In genomic region chr3:96277800-96278624, GRCm38 (mm10) we compare ENCODE assay signal across 9 mouse cellular contexts. TPM values are rescaled to one million over a fixed set of nuclear protein-coding genes. Genes with fewer than 3 reads are reported as not detected.
DNase-seq lines count a peak whose midpoint lies in the region; ATAC-seq and TF ChIP-seq lines count a peak whose summit lies in the region.
"Had no signal": no experiment of that assay in that cellular context is flagged by ENCODE, and none has a peak within 500 bp of the region (broad histone marks: within the 10 kb centered on the region; RNA-seq: fewer than 3 reads in every experiment).

No protein-coding gene starts in this region.

- TF ChIP-seq CTCF in kidney, postnatal 0 days (IDR thresholded peaks at IDR 0.05; ENCODE audit: low read depth): peak; percentile 79

- no peaks in the 10 kb centered on the region for H3K36me3 ChIP-seq in heart, embryonic 13.5 days
- H3K36me3 ChIP-seq in kidney, postnatal 0 days (ENCODE audit: insufficient read depth, low read length): no peaks in the 10 kb centered on the region
- no peaks in the 10 kb centered on the region for H3K36me3 ChIP-seq in liver, embryonic 11.5 days (ENCODE audit: control insufficient read depth, insufficient read depth, low read length)
- no peaks in the 10 kb centered on the region for H3K36me3 ChIP-seq in myocyte (ENCODE audit: control insufficient read depth, insufficient read depth)
- H3K36me3 ChIP-seq in splenic B cell, adult 2 months (ENCODE audit: control insufficient read depth, insufficient read depth, low read length, poor library complexity, severe bottlenecking): no peaks in the 10 kb centered on the region

- no peaks in the 10 kb centered on the region for H3K9me3 ChIP-seq in heart, embryonic 13.5 days
- H3K9me3 ChIP-seq in kidney, postnatal 0 days (replicated peaks; ENCODE audit: low read length): no peaks in the 10 kb centered on the region
- H3K9me3 ChIP-seq in liver, embryonic 11.5 days (ENCODE audit: control insufficient read depth, low read length): no peaks in the 10 kb centered on the region

- TF ChIP-seq POLR2A in myocyte (IDR thresholded peaks at IDR 0.05; ENCODE audit: insufficient read length, low read depth): peak; percentile 22

- H3K79me2 ChIP-seq in myocyte (ENCODE audit: control insufficient read depth, insufficient read depth): no peaks in the 10 kb centered on the region

- H3K27me3 ChIP-seq in heart, embryonic 13.5 days (replicated peaks): peaks cover 18% of the 10 kb centered on the region
- peaks cover 3% of the 10 kb centered on the region; the same call in 1 of the 2 replicates for H3K27me3 ChIP-seq in kidney, postnatal 0 days (ENCODE audit: insufficient read depth, low read length)
- H3K27me3 ChIP-seq in liver, embryonic 11.5 days (replicated peaks; ENCODE audit: control insufficient read depth, insufficient read depth, low read length): no peaks in the 10 kb centered on the region
- H3K27me3 ChIP-seq in myocyte (ENCODE audit: control insufficient read depth, insufficient read depth, insufficient read length): no peaks in the 10 kb centered on the region
- H3K27me3 ChIP-seq in splenic B cell, adult 2 months (ENCODE audit: control insufficient read depth, insufficient read depth, low read length, poor library complexity, severe bottlenecking): no peaks in the 10 kb centered on the region

- H3ac ChIP-seq in myocyte (ENCODE audit: control insufficient read depth, insufficient read length): no peak overlapping the region

- ATAC-seq in CD4-positive, CD25-positive, alpha-beta regulatory T cell, adult 4 months: peak; percentile 85
- peak; percentile 96 for ATAC-seq in erythroid progenitor cell, adult 5-6 weeks (replicated peaks; ENCODE audit: low FRiP score, poor library complexity, severe bottlenecking)
- ATAC-seq in heart, embryonic 13.5 days (ENCODE audit: extremely low read depth, insufficient number of reproducible peaks, low FRiP score, low TSS enrichment): peak; percentile 81
- ATAC-seq in kidney, postnatal 0 days (replicated peaks; ENCODE audit: low FRiP score, low read depth): peak; percentile 84
- ATAC-seq in liver, embryonic 11.5 days (replicated peaks; ENCODE audit: low FRiP score): peak; percentile 91

- H3K4me1 ChIP-seq in brown adipose tissue, adult 24 weeks (ENCODE audit: control insufficient read depth, insufficient read depth, insufficient read length, low read length): no peaks in the 10 kb centered on the region
- peaks cover 12% of the 10 kb centered on the region for H3K4me1 ChIP-seq in heart, embryonic 13.5 days
- no peaks in the 10 kb centered on the region for H3K4me1 ChIP-seq in kidney, postnatal 0 days (replicated peaks; ENCODE audit: insufficient read depth, low read length)
- H3K4me1 ChIP-seq in liver, embryonic 11.5 days (replicated peaks; ENCODE audit: control insufficient read depth, insufficient read depth, low read length): peaks cover 9% of the 10 kb centered on the region

- peak; percentile 96 for DNase-seq in kidney, postnatal 0 days (ENCODE audit: low spot score)
- DNase-seq in liver, embryonic 11.5 days (ENCODE audit: low spot score): peak; percentile 92
- DNase-seq in splenic B cell, adult 2 months (ENCODE audit: low read depth, low spot score): peak; percentile 96

- peak overlapping the region; percentile 68 for H3K4me3 ChIP-seq in brown adipose tissue, adult 24 weeks (ENCODE audit: insufficient read depth, low read depth, low read length)
- peak overlapping the region; percentile 64 for H3K4me3 ChIP-seq in heart, embryonic 13.5 days
- H3K4me3 ChIP-seq in kidney, postnatal 0 days (replicated peaks; ENCODE audit: low read depth, low read length): peak overlapping the region; percentile 44
- peak overlapping the region; percentile 58 for H3K4me3 ChIP-seq in liver, embryonic 11.5 days (ENCODE audit: low read depth, low read length)
- peak overlapping the region; percentile 18 for H3K4me3 ChIP-seq in myocyte

- H3K27ac ChIP-seq in brown adipose tissue, adult 24 weeks (replicated peaks; ENCODE audit: low read depth, low read length): 0 out of 2 replicates have a peak overlapping the region, but pooled peaks have one; percentile 6
- H3K27ac ChIP-seq in heart, embryonic 13.5 days (replicated peaks): peak overlapping the region; percentile 88
- peak overlapping the region; percentile 65 for H3K27ac ChIP-seq in kidney, postnatal 0 days
- peak overlapping the region; percentile 74 for H3K27ac ChIP-seq in liver, embryonic 11.5 days (ENCODE audit: low read depth, low read length)

- H3K9ac ChIP-seq in heart, embryonic 13.5 days: peak overlapping the region; percentile 79
- peak overlapping the region; percentile 59 for H3K9ac ChIP-seq in kidney, postnatal 0 days (ENCODE audit: low read depth, low read length)
- peak overlapping the region; percentile 72 for H3K9ac ChIP-seq in liver, embryonic 11.5 days (ENCODE audit: low read depth, low read length)

- H3K4me2 ChIP-seq in heart, embryonic 13.5 days: peak overlapping the region; percentile 93
- H3K4me2 ChIP-seq in kidney, postnatal 0 days (ENCODE audit: low read length): peak overlapping the region; percentile 81
- H3K4me2 ChIP-seq in liver, embryonic 11.5 days: peak overlapping the region; percentile 94
- H3K4me2 ChIP-seq in myocyte (ENCODE audit: low read depth): peak overlapping the region; percentile 79

- WGBS in heart, embryonic 13.5 days: under 1% methylated on average over 49 of the region's 49 CpGs
- under 1% methylated on average over 49 of the region's 49 CpGs for WGBS in kidney, postnatal 0 days
- WGBS in liver, embryonic 11.5 days: under 1% methylated on average over 49 of the region's 49 CpGs

TF ChIP-seq in myocyte, 11 proteins besides CTCF, POLR2A, EP300 and RAD21 (continues in another document):
- peak in 2 of 3 experiments; percentile 20 to 60 for TF ChIP-seq MYOD1 (IDR thresholded peaks at IDR 0.05; ENCODE audit: control insufficient read depth in 1 of 3, insufficient read length in 2 of 3, low read depth in 2 of 3)

RNA-seq across cellular contexts. Expression of gene Hist2h2bb, which starts 8.5 kb away (rescaled TPM):
- 1 to 10 TPM; 6.3 to 8.4 TPM for polyA plus RNA-seq in CD4-positive, CD25-positive, alpha-beta regulatory T cell, adult 4 months (2017; shearing (Covaris generic))
- polyA plus RNA-seq in brown adipose tissue, adult 24 weeks (2012; ENCODE audit: insufficient read depth, insufficient read length, missing spikeins): not detected in 2 replicates
- total RNA-seq in erythroid progenitor cell, adult 5-6 weeks (2015; ENCODE audit: low replicate concordance): 4,676 and 5,120 TPM in 2 replicates
- total RNA-seq in erythroid progenitor cell, adult 5-6 weeks (2017; ENCODE audit: low replicate concordance): 18,393 and 25,698 TPM in 2 replicates
- 3.3 and 5.9 TPM in 2 replicates for polyA plus RNA-seq in heart, embryonic 13.5 days (2015; fragmentation: Nextera tagmentation; extraction: Ambion mirVana)
- 4.9 and 5.4 TPM in 2 replicates for polyA plus RNA-seq in kidney, postnatal 0 days (2015; fragmentation: Nextera tagmentation; extraction: Ambion mirVana)
- 15.1 and 18.9 TPM in 2 replicates for polyA plus RNA-seq in liver, embryonic 11.5 days (2014; fragmentation: Nextera tagmentation; extraction: Ambion mirVana)
- polyA plus RNA-seq in myocyte (2012; fragmentation: generic; extraction: Trizol): 3.7 TPM

RNA-seq across cellular contexts. Expression of gene Hist2h3b, which starts 9.6 kb away (rescaled TPM):
- polyA plus RNA-seq in CD4-positive, CD25-positive, alpha-beta regulatory T cell, adult 4 months (2017; shearing (Covaris generic)): 1 to 10 TPM; 7.4 to 9.9 TPM
- not detected in 2 replicates for polyA plus RNA-seq in brown adipose tissue, adult 24 weeks (2012; ENCODE audit: insufficient read depth, insufficient read length, missing spikeins)
- 2,922 and 3,470 TPM in 2 replicates for total RNA-seq in erythroid progenitor cell, adult 5-6 weeks (2015; ENCODE audit: low replicate concordance)
- 1,426 and 2,043 TPM in 2 replicates for total RNA-seq in erythroid progenitor cell, adult 5-6 weeks (2017; ENCODE audit: low replicate concordance)
- 28.3 and 29.4 TPM in 2 replicates for polyA plus RNA-seq in heart, embryonic 13.5 days (2015; fragmentation: Nextera tagmentation; extraction: Ambion mirVana)
- 34.6 and 36.5 TPM in 2 replicates for polyA plus RNA-seq in kidney, postnatal 0 days (2015; fragmentation: Nextera tagmentation; extraction: Ambion mirVana)
- 45.6 and 60.2 TPM in 2 replicates for polyA plus RNA-seq in liver, embryonic 11.5 days (2014; fragmentation: Nextera tagmentation; extraction: Ambion mirVana)
- 1.1 TPM for polyA plus RNA-seq in myocyte (2012; fragmentation: generic; extraction: Trizol)

RNA-seq across cellular contexts. Expression of gene Hist2h4, which starts 14.9 kb away (rescaled TPM):
- polyA plus RNA-seq in CD4-positive, CD25-positive, alpha-beta regulatory T cell, adult 4 months (2017; shearing (Covaris generic)): 1 to 10 TPM; 7.0 to 7.1 TPM
- polyA plus RNA-seq in brown adipose tissue, adult 24 weeks (2012; ENCODE audit: insufficient read depth, insufficient read length, missing spikeins): 0.83 and 1.6 TPM in 2 replicates
- total RNA-seq in erythroid progenitor cell, adult 5-6 weeks (2015; ENCODE audit: low replicate concordance): 928 and 1,194 TPM in 2 replicates
- 316 and 543 TPM in 2 replicates for total RNA-seq in erythroid progenitor cell, adult 5-6 weeks (2017; ENCODE audit: low replicate concordance)
- 3.9 and 5.4 TPM in 2 replicates for polyA plus RNA-seq in heart, embryonic 13.5 days (2015; fragmentation: Nextera tagmentation; extraction: Ambion mirVana)
- polyA plus RNA-seq in kidney, postnatal 0 days (2015; fragmentation: Nextera tagmentation; extraction: Ambion mirVana): 9.6 and 9.9 TPM in 2 replicates
- 3.5 and 5.0 TPM in 2 replicates for polyA plus RNA-seq in liver, embryonic 11.5 days (2014; fragmentation: Nextera tagmentation; extraction: Ambion mirVana)
- polyA plus RNA-seq in myocyte (2012; fragmentation: generic; extraction: Trizol): 1.1 TPM

RNA-seq across cellular contexts. Expression of gene Fcgr1, which starts 15.8 kb away (rescaled TPM):
- polyA plus RNA-seq in CD4-positive, CD25-positive, alpha-beta regulatory T cell, adult 4 months (2017; shearing (Covaris generic)): under 1 TPM in 1 of 2 experiments, not detected in 1; 0.46 TPM
- 1.3 and 2.1 TPM in 2 replicates for polyA plus RNA-seq in brown adipose tissue, adult 24 weeks (2012; ENCODE audit: insufficient read depth, insufficient read length, missing spikeins)
- total RNA-seq in erythroid progenitor cell, adult 5-6 weeks (2015; ENCODE audit: low replicate concordance): 3.8 and 5.0 TPM in 2 replicates
- total RNA-seq in erythroid progenitor cell, adult 5-6 weeks (2017; ENCODE audit: low replicate concordance): 4.1 TPM in 1 of 2 replicates, not detected in the other
- 1.3 and 1.5 TPM in 2 replicates for polyA plus RNA-seq in heart, embryonic 13.5 days (2015; fragmentation: Nextera tagmentation; extraction: Ambion mirVana)
- polyA plus RNA-seq in kidney, postnatal 0 days (2015; fragmentation: Nextera tagmentation; extraction: Ambion mirVana): 2.0 and 2.5 TPM in 2 replicates
- 4.1 TPM in 2 replicates for polyA plus RNA-seq in liver, embryonic 11.5 days (2014; fragmentation: Nextera tagmentation; extraction: Ambion mirVana)
- 0.05 TPM for polyA plus RNA-seq in myocyte (2012; fragmentation: generic; extraction: Trizol)

RNA-seq across cellular contexts. Expression of gene Hist2h3c1, which starts 31.5 kb away (rescaled TPM):
- not detected for polyA plus RNA-seq in CD4-positive, CD25-positive, alpha-beta regulatory T cell, adult 4 months (2017; shearing (Covaris generic))
- polyA plus RNA-seq in brown adipose tissue, adult 24 weeks (2012; ENCODE audit: insufficient read depth, insufficient read length, missing spikeins): not detected in 2 replicates
- 79.3 and 122 TPM in 2 replicates for total RNA-seq in erythroid progenitor cell, adult 5-6 weeks (2015; ENCODE audit: low replicate concordance)
- 53.9 and 62.7 TPM in 2 replicates for total RNA-seq in erythroid progenitor cell, adult 5-6 weeks (2017; ENCODE audit: low replicate concordance)
- 0.24 and 0.46 TPM in 2 replicates for polyA plus RNA-seq in heart, embryonic 13.5 days (2015; fragmentation: Nextera tagmentation; extraction: Ambion mirVana)
- 0.62 and 1.0 TPM in 2 replicates for polyA plus RNA-seq in kidney, postnatal 0 days (2015; fragmentation: Nextera tagmentation; extraction: Ambion mirVana)
- 0.93 and 1.5 TPM in 2 replicates for polyA plus RNA-seq in liver, embryonic 11.5 days (2014; fragmentation: Nextera tagmentation; extraction: Ambion mirVana)
- not detected for polyA plus RNA-seq in myocyte (2012; fragmentation: generic; extraction: Trizol)
- polyA plus RNA-seq: large intestine, adult 2 months had no signal

Comparison
In these comparisons a context has a peak if more than half of its experiments do, and no peak if none do; other contexts are left out.
1. Peak in every context shown above with its lines: DNase-seq, ATAC-seq, H3K4me3 ChIP-seq and H3K27ac ChIP-seq.
2. H3K27ac ChIP-seq: peak in every context shown above with its lines; median percentile 88 in heart, embryonic 13.5 days; 74 in liver, embryonic 11.5 days; 65 in kidney, postnatal 0 days; 6 in brown adipose tissue, adult 24 weeks.
3. H3K4me3 ChIP-seq: peak in every context shown above with its lines; median percentile 68 in brown adipose tissue, adult 24 weeks; 64 in heart, embryonic 13.5 days; 58 in liver, embryonic 11.5 days; 44 in kidney, postnatal 0 days; 18 in myocyte.